Mouse (Mus musculus): Measurements from ENCODE around the gene Kctd19.

The Kctd19 gene

DNA sequence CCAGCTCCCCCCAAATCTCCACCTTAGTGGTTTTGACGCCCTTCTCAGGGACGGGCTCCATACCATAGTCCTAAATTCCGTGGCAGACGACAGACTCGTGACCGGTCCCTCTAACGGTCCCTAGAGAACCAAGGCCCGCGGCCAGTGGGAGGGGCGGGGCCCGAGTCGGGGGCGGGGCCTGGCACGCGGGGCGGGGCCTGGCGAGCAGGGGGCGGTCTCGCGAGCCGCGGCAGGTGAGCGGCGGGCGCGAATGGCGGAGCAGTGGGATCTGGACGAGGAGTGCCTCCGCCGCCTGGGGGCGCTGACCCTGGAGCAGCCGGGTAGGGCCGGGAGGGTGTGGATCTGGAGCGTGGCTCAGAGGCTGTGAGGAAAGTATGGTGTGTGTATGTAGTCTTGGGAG lies at the start of gene Kctd19, which contains the start of gene Lrrc36:
Gene Kctd19, minus strand, starts transcription at position 112 of the 400 bp plus-strand sequence.
Gene Lrrc36, plus strand, starts transcription at position 181 of the 400 bp plus-strand sequence.
- DNase-seq (ENCODE audit: extremely low read depth, insufficient read length, low spot score), result no peak

DNA sequence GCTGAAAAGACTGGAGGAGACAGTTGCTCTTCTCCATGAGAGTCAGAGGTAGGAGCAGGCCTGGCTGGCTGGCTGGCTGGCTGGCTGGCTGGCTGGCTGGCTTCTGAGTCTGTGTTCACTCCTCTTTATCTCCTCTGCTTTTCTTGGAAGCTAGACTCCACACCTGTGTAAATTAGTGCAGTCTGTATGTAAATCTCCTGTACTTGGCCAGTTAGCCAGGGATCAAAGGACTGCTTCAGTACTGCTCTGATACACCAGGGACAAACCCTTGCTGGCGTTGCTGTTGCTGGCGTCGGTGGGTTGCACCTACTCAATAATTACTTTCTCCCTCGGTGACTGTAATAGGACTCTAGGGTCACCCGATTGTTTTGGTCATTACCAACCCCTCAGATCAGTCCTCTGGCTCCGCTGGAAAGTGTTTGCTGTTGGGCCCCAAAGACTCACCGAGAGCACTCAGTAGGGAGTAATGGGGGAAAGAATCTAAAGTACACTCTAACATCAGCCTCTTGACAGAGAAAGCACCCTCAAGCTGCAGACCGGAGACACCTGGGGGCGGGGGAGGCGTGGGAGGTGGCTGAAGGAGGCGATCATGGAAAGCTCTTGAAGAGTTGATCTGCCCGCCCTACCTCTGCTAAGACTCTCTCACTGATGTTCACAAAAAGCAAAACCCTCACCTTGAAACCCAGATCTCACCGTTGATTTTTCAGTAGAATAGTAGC lies 47.9 kb upstream of the Kctd19 start:
- DNase-seq (ENCODE audit: extremely low read depth, insufficient read length, low spot score), result no peak

DNA sequence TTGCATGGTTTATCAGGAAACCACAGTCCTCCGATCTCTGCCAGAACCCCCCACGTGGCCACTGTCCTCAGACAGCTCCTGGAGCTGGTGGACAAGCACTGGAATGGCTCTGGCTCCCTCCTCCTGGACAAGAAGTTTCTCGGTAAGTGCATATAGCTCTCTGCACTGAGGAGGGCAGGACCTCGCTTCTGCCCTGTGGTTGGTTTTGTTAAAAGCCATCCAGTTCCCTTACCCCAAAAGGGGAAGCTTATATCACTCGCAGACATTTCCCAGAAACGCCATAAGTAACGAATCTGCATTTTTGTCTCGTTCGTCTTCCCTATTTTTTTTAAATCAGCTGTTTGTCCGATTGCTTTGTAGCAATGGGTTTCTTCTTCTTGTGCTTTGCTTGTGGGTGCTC lies 41.9 kb upstream of the Kctd19 start:
- DNase-seq (ENCODE audit: extremely low read depth, insufficient read length, low spot score), result no peak

DNA sequence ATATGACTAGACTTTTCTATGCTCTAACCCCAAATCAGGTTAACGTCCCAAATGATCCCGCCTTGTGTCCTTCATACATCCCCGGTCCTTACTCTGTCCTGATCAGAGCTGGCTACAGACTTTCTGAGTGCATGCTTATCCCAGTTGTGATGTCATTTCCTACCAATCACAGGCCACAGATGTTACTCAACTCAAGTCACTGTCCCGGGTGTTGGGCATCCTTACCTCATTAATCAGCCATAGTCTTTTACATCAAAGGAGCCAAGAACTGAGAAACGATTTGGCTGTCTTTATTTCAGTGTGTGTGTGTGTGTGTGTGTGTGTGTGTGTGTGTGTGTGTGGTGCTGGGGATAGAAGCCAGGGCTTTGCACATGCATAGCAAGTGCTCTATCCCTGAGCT lies 40.8 kb upstream of the Kctd19 start:
- DNase-seq (ENCODE audit: extremely low read depth, insufficient read length, low spot score), result no peak

DNA sequence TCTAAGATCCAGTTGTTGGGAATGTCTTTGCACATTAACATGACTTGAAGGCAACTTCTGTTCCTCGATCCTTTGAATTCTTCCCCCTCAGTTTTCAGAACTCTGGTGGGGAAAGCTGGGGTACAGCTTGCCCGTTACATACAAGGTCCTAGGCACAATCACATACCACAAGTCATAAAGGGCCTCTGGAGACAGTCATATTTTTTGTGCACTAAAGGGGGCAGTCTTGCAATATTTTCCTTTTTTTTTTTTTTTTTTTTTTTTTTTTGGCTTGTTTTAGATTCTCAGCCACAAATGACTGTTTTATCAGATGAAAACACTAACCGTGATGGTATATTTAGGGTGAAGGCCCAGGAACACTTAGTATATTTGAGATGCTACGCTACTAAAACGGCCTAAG lies 40.0 kb upstream of the Kctd19 start:
- DNase-seq (ENCODE audit: extremely low read depth, insufficient read length, low spot score), result peak; percentile 56

DNA sequence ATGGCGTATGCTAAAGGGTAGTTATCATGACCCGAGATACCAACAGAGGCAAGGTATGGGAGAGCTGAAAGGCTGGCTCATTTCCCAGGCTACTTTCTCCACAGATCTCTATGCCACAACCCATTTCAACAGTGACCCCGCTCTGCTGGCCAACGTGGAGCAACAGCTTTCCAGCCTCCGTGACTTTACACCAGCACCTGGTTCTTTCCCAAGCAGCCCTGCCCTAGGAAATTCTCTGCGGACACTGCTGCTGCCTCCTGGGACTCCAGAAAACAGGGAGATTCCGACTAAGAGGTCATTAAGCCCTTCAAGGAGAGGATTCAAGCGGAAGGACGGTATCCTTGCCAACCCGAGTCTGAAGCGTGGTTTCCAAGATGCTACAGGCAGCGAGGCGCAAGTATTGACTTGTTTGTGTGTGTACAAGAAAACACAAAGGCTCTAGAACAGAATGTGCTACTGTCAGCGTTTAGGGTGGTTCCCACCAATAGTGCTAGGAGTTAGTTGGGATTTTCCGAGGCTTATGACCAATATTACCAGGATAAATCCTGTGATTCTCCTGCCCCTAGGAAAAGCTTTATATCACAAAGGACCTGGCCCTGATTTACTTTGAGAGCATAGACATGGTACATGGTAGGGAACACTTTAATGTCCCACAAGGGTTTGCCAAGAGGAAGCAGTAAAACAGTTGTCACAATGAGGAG lies 38.8 kb upstream of the Kctd19 start:
- no peak for DNase-seq (ENCODE audit: extremely low read depth, insufficient read length, low spot score)

DNA sequence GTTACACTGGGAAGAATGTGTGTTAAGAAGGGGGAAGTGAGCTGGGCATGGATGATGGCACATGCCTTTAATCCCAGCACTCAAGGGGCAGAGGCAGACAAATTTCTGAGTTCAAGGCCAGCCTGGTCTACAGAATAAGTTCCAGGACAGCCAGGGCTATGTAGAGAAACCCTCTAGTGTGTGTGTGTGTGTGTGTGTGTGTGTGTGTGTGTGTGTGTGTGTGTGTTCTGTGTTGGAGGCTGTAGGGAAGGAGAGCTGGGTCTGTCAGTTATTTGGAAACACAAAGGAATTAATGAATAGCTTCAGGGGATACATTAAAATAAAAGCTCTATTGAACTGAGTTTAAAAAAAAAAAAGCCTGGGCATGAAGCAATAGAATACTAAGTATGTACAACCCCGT lies 37.7 kb upstream of the Kctd19 start:
- DNase-seq (ENCODE audit: extremely low read depth, insufficient read length, low spot score), result no peak

DNA sequence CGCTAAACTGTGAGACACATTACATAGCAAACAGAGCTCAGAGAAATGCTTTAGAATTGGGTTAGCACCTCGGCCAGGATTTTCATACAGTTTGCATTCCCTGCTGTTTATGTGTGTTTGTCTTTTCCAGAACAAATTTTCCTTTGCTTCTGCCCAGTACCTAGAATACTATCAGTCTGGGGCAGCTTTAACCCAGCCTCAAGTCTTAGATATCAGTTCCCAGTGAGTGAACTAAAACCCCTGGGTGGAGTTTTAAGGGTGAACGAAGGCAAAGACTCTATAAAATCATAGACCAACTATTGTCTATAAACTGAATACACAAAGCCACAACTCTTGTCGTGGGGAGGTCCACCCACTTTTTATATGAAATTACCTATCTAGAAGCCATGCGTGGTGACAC lies 35.3 kb upstream of the Kctd19 start:
- no peak for DNase-seq (ENCODE audit: extremely low read depth, insufficient read length, low spot score)

DNA sequence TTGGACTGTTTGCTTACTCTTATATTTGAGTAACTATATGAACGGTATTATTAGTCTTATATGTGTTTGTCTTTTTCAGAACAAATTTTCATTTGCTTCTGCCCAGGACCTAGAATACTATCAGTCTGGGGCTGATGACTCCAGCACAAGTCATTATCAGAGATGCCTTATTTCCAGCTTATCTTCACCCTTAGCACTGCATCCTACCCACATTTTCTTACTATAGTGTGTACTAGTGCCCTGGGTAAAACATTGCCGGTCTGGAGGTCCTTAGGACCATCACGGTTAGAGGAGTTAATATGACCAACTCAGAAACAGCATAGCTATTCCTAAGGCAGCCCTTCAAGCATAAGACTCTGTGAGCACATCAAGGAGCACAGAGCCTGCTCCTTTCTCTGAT lies 34.9 kb upstream of the Kctd19 start:
- DNase-seq (ENCODE audit: extremely low read depth, insufficient read length, low spot score), result no peak

DNA sequence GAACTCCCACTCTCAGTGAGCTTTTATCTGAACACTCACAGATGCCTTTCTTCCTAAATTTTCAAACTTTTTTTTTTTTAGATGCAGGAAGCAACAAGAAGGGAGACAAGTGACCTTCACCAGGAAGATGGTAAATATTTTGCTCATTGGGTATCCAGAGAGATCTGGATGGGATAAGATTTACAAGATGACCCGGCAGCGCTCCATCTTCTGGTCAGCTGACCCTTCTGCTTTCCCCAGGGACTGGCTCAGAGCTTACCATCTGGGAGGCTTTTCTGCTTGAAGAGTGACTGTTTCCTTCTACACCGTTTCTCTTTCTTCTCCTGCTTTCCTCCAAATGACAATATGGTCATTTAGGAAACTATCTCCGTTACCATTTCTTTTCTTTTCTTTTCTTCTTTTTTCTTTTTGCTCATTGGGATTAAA lies 32.8 kb upstream of the Kctd19 start:
- DNase-seq (ENCODE audit: extremely low read depth, insufficient read length, low spot score), result no peak

DNA sequence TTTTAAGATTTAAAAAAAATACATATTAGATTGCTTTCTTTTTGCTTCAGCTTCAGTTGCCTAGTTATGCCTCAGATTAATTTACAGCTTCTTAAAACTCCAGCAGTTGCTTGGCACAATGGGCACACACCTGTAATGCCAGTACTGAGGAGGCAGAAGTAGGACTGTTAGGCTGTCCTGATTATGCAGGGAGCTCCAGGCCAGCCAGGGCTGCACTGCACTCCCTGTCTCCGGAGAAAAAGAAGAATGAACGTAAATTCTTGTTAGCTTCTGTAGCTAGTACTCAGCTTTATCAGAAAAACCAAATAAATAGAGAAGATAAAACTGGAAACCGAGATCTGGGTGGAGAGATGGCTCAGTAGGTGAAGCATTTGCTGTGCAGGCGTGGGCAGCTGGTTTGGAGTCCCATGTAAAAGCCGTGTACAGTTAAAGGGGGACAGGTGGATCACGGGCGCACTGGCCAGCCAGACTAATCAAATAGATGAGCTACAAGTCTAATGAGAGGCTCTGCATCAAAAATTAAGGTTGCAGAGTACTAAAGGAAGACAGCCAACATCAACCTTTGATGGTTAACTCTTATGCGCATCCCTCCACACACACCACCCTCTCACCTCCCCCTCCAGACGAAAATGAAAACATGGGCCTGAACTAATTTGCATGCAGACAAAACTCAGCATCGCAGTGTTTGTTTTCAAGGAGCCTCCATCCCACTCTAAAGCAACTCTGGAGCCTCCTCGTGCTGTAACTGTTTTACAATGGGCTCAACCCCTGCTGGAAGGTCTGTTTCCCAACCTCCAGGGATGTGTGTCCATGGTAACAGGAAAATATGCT lies 32.2 kb upstream of the Kctd19 start:
- DNase-seq (ENCODE audit: extremely low read depth, insufficient read length, low spot score), result no peak

DNA sequence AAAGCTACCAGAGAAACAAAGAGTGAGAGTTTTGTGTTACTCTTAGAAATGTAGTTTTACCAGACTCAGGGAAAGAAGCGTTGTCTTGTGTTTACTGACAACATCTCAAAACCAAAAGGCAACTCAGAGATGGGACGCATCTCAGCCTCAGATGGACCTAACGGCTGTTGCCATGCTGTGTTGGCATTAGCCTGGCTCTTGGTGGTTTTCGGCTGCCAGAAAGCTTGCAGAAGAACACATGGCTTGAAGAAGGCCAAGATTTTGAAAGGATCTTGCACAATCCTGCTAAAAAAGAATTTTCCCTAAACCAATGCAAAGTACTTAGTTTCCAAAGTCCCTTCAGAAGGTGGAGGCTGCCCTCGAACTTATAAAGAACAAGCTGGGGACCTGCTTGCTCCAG lies 29.4 kb upstream of the Kctd19 start:
- no peak for DNase-seq (ENCODE audit: extremely low read depth, insufficient read length, low spot score)

DNA sequence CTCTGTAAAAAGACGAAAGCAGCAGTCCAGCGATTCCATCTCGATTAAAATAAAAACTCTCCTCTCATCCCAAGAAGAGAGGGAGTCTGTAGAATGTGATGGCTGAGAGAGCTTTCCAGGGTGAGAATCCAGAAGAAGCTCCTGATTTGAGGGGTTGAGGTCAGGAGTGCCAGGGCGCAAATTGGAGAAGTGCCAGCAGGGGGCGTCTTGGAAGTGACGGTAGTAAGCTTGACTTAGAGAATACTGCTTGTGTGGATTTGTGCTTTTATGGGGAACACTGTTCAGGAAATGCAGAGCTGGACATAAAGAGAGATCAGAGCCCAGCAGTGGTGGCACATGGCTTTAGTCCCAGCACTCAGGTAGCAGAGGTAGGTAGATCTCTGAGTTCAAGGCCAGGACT lies 28.1 kb upstream of the Kctd19 start:
- DNase-seq (ENCODE audit: extremely low read depth, insufficient read length, low spot score), result no peak

DNA sequence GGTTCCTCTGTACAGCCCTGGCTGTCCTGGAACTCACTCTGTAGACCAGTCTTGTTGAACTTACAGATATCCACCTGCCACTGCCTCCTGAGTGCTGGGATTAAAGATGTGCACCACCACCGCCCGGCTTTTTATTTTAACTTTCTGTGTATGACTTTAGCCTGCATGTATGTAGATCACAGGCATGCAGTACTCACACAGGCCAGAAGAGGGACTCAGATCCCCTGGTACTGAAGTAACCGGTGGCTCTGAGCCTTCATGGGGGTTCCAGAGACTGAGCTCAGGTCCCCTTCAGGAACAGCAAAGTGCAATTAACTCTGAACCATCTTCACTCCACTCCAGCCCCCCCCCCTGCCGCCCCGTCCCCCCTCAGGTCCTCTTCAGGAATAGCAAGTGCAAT lies 25.6 kb upstream of the Kctd19 start:
- no peak for DNase-seq (ENCODE audit: extremely low read depth, insufficient read length, low spot score)

DNA sequence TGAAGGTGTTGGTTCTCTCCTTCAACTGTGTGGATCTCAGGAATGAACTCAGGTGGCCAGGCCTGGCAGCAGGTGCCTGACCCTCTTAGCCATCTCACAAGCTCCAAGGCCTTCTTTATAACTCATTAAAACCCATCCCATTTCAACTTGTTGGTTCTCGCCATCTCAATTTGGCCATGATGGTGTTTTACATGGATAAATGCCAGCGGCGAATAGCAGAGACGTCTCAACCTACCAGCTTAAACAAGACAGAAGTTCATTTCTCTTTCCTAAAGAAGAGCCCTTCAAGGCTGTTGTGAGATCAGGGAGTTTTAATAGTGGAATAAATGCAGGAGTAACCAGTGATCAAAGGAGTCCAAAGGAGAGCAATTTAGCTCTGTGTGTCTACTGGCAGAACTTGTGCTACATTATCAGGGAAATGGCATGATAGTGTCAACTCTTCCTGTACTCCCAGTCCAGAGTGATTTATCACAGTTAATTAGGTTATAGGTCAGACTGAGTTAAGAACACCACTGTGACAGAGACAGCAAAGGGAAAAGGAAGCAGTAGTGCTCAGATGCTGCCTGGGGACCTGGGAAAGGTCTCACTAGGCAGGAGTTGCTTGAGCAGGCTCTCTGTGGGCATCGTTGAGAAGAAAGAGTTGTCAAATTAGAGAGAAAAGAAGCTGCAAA lies 23.9 kb upstream of the Kctd19 start:
- DNase-seq (ENCODE audit: extremely low read depth, insufficient read length, low spot score), result no peak

DNA sequence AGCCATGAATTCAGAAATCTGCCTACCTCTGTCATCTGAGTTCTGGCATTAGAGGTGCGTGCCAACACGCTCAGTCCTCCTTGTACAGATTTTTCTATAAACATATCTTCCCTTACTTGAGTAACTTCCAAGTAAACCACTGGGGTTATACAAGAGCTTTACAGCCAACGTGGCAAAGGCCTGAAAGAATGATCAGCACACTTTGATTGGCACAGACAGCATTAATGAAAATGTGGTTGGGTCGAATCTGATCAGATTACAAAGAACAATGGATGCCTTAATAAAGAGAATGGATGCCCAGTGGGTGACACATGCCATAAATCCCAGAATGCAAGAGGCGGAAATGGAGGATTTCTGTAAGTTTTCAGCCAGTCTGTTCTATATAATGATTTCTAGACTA lies 22.9 kb upstream of the Kctd19 start:
- no peak for DNase-seq (ENCODE audit: extremely low read depth, insufficient read length, low spot score)

DNA sequence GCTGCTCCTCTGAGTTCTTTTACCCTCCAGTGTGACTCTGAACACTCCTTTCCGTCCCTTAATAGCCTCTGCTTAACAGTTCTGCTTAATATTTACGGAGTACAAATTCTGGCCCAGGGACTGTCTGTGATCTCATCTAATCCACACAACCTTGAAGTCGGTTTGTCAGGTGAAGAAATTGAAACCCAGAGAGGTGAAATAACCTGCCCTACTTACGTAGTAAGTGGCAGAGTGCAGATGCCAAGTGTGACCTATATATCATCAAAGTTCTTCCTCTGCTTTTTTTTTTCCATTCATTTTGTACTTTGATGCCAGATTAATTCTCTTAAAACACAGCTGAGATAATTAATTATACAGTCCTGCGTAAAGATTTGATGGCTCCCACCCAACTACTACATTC lies 20.8 kb upstream of the Kctd19 start:
- DNase-seq (ENCODE audit: extremely low read depth, insufficient read length, low spot score), result no peak

DNA sequence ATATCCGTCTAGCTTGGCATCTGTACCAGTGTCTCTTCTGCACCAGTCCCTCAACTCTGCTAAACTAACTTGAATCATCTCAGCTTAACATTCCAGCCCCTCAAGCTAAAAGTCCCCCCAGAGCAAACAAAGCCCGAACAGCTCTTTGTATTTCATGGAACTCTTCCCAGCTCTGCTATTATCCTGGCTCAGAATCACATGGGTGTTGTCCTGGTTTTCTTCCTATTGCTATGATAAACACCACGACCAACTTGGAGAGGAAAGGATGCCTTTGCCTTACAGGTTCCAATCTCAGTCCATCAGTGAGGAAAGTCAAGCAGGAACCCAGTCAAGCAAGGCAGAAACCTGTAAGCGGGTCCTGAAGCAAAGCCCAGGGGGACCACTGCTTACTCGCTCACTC lies 20.2 kb upstream of the Kctd19 start:
- no peak for DNase-seq (ENCODE audit: extremely low read depth, insufficient read length, low spot score)

DNA sequence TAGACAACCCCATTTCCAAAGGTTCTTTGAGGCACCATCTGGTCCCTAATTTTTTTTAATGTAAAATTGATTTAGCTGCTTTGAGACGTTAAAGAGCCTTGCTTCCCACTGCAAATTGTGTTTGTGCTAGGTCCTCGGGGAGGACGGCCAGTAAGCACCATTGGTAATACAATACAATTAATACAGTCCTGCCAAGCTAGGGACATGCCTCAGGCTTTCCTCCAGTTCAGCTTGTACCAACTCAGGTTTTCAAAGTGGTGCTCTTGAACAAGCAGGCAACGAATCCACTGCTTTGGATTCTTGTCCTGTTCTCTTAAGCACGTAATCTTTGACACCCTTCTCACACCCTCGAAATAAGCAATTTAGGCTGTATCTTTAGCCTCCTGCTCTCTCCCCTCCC lies 19.7 kb upstream of the Kctd19 start:
- DNase-seq (ENCODE audit: extremely low read depth, insufficient read length, low spot score), result no peak

DNA sequence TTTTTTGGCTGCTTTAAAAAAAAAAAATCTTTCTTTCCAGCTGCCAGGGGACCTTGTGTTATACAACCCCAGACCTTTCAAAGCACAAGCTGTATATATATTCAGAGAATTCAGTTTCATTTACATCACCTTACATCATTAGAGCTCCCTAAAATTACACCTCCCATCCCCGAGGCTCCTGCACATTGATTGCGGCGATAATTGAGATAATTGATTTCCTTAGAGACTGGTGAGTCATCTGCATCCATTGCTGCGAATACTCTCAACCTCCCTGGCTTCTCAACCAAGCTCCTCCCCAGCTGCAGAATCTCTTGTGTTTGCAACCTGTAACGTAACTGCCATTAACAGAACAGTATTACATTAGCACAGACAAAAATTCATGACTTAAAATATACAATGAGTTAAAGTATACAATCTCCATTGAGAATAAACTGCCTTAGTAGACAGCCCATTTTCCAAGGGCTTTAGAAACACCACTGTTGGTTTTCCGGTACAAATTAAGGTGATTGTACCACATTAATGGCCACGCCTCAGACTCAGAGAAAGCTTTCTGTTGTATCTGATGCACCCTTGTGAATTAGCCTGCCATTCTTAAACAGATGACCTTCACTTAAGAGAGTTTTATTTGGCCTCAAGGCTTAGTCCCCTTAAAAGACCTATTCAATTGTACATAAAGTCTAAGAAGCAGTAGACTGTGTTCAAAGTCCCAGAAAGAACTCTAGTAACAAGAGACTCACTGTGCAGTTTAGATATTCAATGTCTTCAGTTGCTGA lies 18.6 kb upstream of the Kctd19 start:
- no peak for DNase-seq (ENCODE audit: extremely low read depth, insufficient read length, low spot score)

Measured in 3134 (cell line).